Mouse (Mus musculus) heart, adult 2 months (tissue): ENCODE results near the gene Tspo. TPM values are rescaled to one million over a fixed set of nuclear protein-coding genes. Genes with fewer than 3 reads are reported as not detected.

Experiments
- DNase-seq, 2 experiments: peaks; one replicate each; pipeline ENCODE4 v3.0.0; 2021
- H3K27ac ChIP-seq: fragments of 200-600 bp; 2 replicates; pipeline ENCODE4 v1.8.1; 2022
- H3K27me3 ChIP-seq: fragments of 200-500 bp; 2 replicates; pipeline ENCODE4 v1.6.1; 2012; ENCODE audit warnings: mild to moderate bottlenecking, low read length, inconsistent platforms, mixed read lengths; ENCODE audit not compliant: control insufficient read depth, insufficient read depth
- H3K36me3 ChIP-seq: fragments of 200-500 bp; 2 replicates; pipeline ENCODE4 v1.6.1; 2012; ENCODE audit warnings: low read length, inconsistent platforms; ENCODE audit not compliant: control insufficient read depth, insufficient read depth
- H3K4me1 ChIP-seq: fragments of 200-500 bp; 2 replicates; pipeline ENCODE4 v1.6.1; 2011; ENCODE audit warnings: low read length; ENCODE audit not compliant: control insufficient read depth, insufficient read depth
- H3K4me3 ChIP-seq: fragments of 200-600 bp; 2 replicates; pipeline ENCODE4 v1.8.1; 2022
- H3K79me2 ChIP-seq: fragments of 200-500 bp; replicated peaks from 2 replicates; pipeline ENCODE4 v1.6.1; 2012; ENCODE audit warnings: mild to moderate bottlenecking, inconsistent platforms, low read length, moderate library complexity, mixed read lengths; ENCODE audit not compliant: control insufficient read depth, insufficient read depth
- H3K9ac ChIP-seq: fragments of 200-500 bp; 2 replicates; pipeline ENCODE4 v1.6.1; 2012; ENCODE audit warnings: low read depth, mild to moderate bottlenecking, control low read depth, inconsistent platforms, low read length, mixed read lengths
- CTCF ChIP-seq: fragments of 200-600 bp; IDR thresholded peaks from 2 replicates; pipeline ENCODE4 v1.8.1; 2022; ENCODE audit warnings: antibody characterized with exemption, mild to moderate bottlenecking, moderate library complexity
- EP300 ChIP-seq: fragments of 200-500 bp; IDR thresholded peaks from 2 replicates; pipeline ENCODE4 v1.6.1; 2011; ENCODE audit warnings: low read depth, low read length, control low read depth; ENCODE audit not compliant: insufficient read depth
- POLR2A ChIP-seq: fragments of 200-500 bp; IDR thresholded peaks from 2 replicates; pipeline ENCODE4 v1.6.1; 2011; ENCODE audit warnings: mild to moderate bottlenecking, low read depth, low read length, control low read depth; ENCODE audit not compliant: insufficient read depth
- WGBS: fragments of 180-500 bp; shearing (Covaris S2); methylation state at CpG from one replicate; pipeline ENCODE4 v1.1.7; 2018; 5-methylcytosine and 5-hydroxymethylcytosine counted together
- intact Hi-C: fragments of 180-260 bp; cut with DNase I; formaldehyde crosslinking; loops from one replicate; pipeline ENCODE4 v1.15.1; 2025
- polyA plus RNA-seq: library from polyadenylated mRNA; depleted of rRNA; stranded (reverse); fragments of >200 nt; gene quantifications from 2 replicates; pipeline ENCODE4 v1.2.3, GENCODE M21; 2012
- total RNA-seq, 2 experiments: library from RNA; stranded (reverse); gene quantifications; 2 replicates each; pipeline ENCODE4 v1.2.3; 2021

Tspo gene
- total and polyA plus RNA-seq, 3 experiments: 61.2 to 154 (median 61.8) TPM

GRCm38 (mm10) chr15:83523638-83524332, 39.6 kb upstream of the Tspo start:
- no peaks in the 10 kb centered on the region for H3K27me3 ChIP-seq
- H3K27ac ChIP-seq: peak overlapping the region; percentile 91
- H3K36me3 ChIP-seq: peaks cover 2% of the 10 kb centered on the region; the same call in 1 of the 2 replicates
- H3K79me2 ChIP-seq: peaks cover 2% of the 10 kb centered on the region; the same call in 1 of the 2 replicates
- WGBS: 33% methylated on average over 14 of the region's 14 CpGs
- intact Hi-C loops: no loop called here
- peaks cover 4% of the 10 kb centered on the region for H3K4me1 ChIP-seq
- H3K9ac ChIP-seq: peak overlapping the region; percentile 61
- peak; percentile 45 to 60 for DNase-seq
- H3K4me3 ChIP-seq: peak overlapping the region; percentile 36; the same call in 1 of the 2 replicates
- TF ChIP-seq CTCF (no peak), EP300 (0 out of 2 replicates have a peak, but pooled peaks have one; percentile 60), POLR2A (peak; percentile 63)

DNA sequence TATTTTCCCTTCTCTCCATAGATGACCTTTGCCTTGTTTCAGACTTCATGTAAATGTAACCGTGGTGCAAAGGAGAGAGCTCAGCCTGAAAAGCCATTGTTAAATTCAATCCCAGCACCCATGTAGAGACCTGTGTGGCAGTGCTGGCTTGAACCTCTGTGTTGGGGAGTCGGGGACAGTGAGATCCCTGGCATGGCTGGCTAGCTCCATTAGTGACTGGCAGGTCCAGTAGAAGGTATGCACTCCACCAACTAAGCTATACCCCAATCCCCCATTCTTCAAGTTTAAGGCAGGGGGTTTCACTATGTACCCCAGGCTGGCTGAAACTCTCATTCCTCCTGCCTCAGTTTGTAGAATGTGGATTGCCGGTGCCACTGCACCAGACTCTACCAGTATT, 39.1 kb upstream of the Tspo start:
- intact Hi-C loops: no loop called here
- Histone ChIP-seq H3K79me2 (peaks cover 2% of the 10 kb centered on the region; the same call in 1 of the 2 replicates), H3K36me3 (peaks cover 2% of the 10 kb centered on the region; the same call in 1 of the 2 replicates), H3K27ac (peak overlapping the region; percentile 91), H3K4me3 (peak overlapping the region; percentile 36; the same call in 1 of the 2 replicates), H3K27me3 (no peaks in the 10 kb centered on the region), H3K9ac (peak overlapping the region; percentile 61), H3K4me1 (peaks cover 6% of the 10 kb centered on the region)
- DNase-seq: no peak
- TF ChIP-seq POLR2A (no peak), EP300 (no peak), CTCF (no peak)
- 66% methylated on average over 3 of the region's 3 CpGs for WGBS

DNA sequence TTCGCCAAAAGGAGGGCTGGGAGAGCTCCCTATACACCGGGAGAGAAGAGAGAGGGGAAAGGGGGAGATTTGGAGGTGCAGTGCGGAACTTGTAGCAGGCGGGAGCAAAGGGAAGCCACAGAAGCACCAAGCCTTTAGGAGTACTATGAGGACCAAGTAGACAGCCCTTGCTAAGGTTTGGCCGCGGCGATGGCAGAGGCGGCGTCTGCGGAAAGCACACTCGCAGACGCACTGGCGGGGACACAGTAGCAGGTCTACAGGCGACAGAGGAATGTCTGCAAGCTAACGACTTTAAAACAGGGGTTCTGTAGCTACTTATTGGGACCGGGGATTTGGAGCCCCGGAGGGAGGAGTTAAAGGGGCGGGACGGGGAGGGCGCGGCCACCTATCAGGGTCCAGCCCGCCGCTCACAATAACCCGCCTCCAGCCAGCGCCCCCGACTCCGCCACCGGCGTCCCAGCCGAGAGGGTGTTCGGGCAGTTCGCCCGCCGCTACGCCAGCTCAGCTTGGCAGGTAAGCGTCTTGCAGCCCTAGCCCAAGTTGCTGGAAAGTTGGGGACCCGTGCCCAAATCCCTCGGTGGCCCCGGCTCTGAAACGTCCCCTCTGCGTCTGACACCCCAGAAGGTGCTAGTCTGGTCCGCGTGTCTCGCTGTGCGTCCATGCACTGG, 36.8 kb upstream of the Tspo start, which contains the start of gene Bik:
TSS of gene Bik (plus strand) at position 439 of the 668 bp plus-strand sequence.
- Histone ChIP-seq H3K4me1 (peaks cover 16% of the 10 kb centered on the region), H3K36me3 (peaks cover 4% of the 10 kb centered on the region; the same call in 1 of the 2 replicates)

DNA sequence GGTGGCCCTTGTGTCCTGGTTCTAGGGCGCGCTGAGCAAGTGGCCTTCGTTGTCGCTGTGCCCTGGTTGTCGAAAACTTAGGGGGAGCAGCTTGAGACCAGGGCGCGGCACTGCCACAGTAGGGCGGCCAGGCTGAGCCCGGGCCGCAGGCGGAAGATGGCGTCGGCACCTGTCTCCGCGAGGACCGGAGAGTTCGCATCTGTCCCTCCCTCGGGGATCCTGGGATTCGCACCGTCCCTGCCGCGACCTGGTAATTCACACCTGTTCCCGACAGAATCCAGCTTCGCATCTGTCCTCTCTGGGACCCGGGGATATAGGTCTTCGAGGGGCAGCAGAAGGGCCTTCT, 36.3 kb upstream of the Tspo start:
- no peaks in the 10 kb centered on the region for H3K27me3 ChIP-seq
- 3% methylated on average over 26 of the region's 26 CpGs for WGBS
- H3K79me2 ChIP-seq: peaks cover 2% of the 10 kb centered on the region; the same call in 1 of the 2 replicates
- TF ChIP-seq POLR2A (no peak), EP300 (no peak), CTCF (no peak)
- H3K36me3 ChIP-seq: peaks cover 4% of the 10 kb centered on the region; the same call in 1 of the 2 replicates
- H3K27ac ChIP-seq: peak overlapping the region; percentile 91
- H3K9ac ChIP-seq: peak overlapping the region; percentile 66
- H3K4me1 ChIP-seq: peaks cover 16% of the 10 kb centered on the region
- DNase-seq: no peak
- peak overlapping the region; percentile 66 for H3K4me3 ChIP-seq
- intact Hi-C loops: loop anchor here (5.0 kb wide), 1 partner anchor 35 kb away; the partner anchor contains the start of genes Mcat and Tspo

More for the DNA sequence above, 36.8 kb upstream of the Tspo start, which contains the start of gene Bik:
- H3K27ac ChIP-seq: peak within 1 kb of the TSS; percentile 91
- 1% methylated on average over 45 of the region's 45 CpGs for WGBS
- no peaks in the 10 kb centered on the region for H3K27me3 ChIP-seq
- H3K9ac ChIP-seq: peak within 1 kb of the TSS; percentile 66
- intact Hi-C loops: loop anchor here (5.0 kb wide), 1 partner anchor 36 kb away; the partner anchor contains the start of genes Mcat and Tspo
- peak; percentile 83 to 84 for DNase-seq
- peak within 1 kb of the TSS; percentile 66 for H3K4me3 ChIP-seq
- TF ChIP-seq POLR2A (peak; percentile 82), CTCF (no peak)
- peaks cover 2% of the 10 kb centered on the region; the same call in 1 of the 2 replicates for H3K79me2 ChIP-seq

DNA sequence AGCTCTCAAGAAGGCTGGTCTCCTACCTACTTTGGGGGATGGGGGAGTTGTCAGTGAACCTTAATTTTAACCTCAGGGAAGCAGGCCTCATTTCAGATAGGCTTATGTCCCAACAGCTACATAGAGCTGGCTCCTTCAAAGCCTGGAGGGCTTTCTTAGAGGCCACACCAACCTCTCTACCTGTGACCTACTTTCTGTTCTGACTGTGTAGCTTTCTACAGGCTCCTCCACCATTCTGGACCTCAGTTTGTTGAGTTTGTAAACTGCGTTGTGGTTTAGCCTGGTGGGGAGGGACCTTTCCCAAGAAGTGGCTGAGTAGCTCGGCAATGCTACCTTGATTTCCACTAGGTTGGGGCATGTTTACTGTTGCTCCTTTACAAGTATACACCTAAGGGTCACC, 35.6 kb upstream of the Tspo start:
- TF ChIP-seq POLR2A (no peak), EP300 (no peak), CTCF (no peak)
- no peaks in the 10 kb centered on the region for H3K27me3 ChIP-seq
- peaks cover 16% of the 10 kb centered on the region for H3K4me1 ChIP-seq
- peak overlapping the region; percentile 66 for H3K9ac ChIP-seq
- H3K36me3 ChIP-seq: peaks cover 4% of the 10 kb centered on the region; the same call in 1 of the 2 replicates
- peak overlapping the region; percentile 91; the same call in 1 of the 2 replicates for H3K27ac ChIP-seq
- intact Hi-C loops: loop anchor here (5.0 kb wide), 1 partner anchor 35 kb away; the partner anchor contains the start of genes Mcat and Tspo
- H3K4me3 ChIP-seq: peak overlapping the region; percentile 66
- no peak for DNase-seq
- H3K79me2 ChIP-seq: peaks cover 2% of the 10 kb centered on the region; the same call in 1 of the 2 replicates
- WGBS: 63% methylated on average over 2 of the region's 2 CpGs
